Mouse (Mus musculus): ENCODE results near the gene Ppp5c.

The Ppp5c gene

DNA sequence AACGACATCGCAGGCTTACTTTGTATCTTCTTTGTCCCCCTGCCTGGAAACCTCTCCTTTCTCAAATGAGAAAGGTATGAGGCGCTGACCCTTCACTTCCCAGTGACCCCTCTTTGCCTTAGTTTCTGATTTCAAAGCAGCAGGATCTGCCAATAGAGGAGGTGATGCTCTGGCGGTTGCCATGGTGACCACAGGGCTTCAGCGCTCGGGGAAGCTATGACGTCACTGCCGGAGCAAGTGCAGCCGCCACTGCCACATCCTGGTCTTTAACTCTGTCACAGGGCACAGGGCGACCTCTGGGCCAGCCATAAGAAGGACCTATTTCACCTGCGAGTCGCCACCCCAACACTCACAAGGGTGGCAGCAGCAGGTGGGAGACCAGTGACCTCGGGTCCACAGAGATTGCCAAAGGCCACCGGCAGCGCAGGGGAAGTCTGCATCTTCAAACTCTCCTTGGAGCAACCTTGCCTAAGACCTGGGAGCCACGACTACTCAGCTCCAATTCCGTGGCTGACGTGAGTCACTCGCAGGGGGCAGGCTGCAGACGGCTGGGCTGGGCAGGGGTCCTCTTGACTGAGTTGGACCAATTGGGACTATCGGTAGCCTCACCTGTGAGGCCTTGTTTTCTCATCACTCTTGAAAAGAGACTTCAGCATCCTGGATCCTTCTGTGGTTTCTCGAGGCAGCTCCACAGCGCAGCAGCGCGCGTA, 44.7 kb downstream of the Ppp5c start, which contains the start of gene Gm42372:
TSS of gene Gm42372 (plus strand) at position 228 of the 710 bp plus-strand sequence.
- no peak for DNase-seq (ENCODE audit: low spot score in 2 of 2)

DNA sequence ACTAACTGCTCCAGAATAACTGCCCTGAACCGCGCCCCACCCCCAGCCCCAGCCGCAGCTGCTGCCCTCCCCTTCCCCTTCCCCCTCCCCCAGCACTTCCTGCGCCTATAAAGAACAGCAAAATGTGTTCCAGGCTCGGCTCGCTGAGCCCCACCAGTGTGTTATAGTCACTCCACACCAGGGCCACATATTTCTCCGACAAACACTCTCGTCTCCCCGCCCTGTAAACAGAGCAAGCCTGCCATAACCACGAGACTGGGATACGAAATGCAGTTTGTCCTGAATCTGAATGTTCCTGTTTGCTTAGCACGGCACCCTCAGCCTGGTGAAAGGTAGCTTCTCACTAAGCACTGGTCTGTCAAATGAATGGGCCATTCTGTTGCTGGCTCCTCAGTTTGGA, 47.4 kb downstream of the Ppp5c start:
- DNase-seq (ENCODE audit: low spot score in 2 of 2), result peak in 1 of 2 experiments; percentile 53

DNA sequence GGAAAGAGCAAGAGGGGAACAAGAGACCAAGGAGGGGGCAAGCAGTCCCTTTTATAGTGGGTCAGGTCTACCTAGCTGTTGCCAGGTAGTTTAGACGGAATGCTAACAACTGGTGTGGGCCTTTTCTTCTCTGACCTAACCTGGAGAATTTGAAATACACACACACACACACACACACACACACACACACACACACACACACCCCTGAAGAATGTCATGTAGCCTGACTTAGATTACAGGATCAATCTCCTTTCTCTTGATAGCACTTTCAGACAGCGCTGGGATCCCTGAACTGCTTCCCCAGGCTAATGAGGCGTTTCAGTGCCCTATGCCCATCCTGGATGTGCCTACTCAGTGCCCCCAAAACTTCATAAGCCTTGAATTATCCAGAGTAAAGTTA, 49.1 kb downstream of the Ppp5c start:
- no peak for DNase-seq (ENCODE audit: low spot score in 2 of 2)

DNA sequence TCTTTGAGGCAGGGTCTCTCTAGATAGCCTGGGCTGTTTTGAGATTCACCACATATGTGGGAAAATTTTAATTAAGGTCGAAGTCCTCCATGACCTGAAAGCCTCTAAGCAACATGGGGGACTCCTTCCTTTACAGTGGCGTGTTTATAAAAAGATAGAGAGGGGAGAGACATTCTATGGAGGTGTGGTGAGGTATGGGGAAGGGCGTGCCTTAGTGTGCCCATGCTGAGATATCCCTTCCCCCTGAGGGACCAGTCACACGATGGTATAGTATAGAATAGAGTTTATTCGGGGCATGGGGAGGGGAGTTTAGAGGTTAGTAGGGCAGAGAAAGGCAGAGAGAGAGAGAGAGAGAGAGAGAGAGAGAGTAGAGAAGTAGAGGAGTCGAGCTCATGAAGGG, 49.6 kb downstream of the Ppp5c start:
- no peak for DNase-seq (ENCODE audit: low spot score in 2 of 2)

DNA sequence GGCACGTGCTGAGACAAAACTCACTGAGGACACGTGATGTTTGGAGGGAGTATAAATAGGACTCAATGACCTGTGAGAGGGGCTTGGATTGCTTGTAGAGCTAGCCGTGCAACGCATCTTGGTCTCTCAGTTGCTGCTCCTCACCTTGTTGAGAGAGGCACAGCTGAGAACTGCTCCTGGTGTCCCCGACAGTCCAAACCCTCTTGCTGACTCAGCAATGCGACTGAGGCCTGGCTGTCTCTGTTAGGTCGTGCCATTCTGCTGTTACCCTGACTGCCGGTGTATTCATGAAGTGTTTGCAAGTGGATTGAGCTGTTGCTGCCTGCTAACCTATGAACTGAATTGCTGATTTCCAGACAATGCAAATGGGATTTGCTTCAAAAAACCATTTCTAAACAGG, 51.4 kb downstream of the Ppp5c start:
- DNase-seq (ENCODE audit: low spot score in 2 of 2), result no peak

DNA sequence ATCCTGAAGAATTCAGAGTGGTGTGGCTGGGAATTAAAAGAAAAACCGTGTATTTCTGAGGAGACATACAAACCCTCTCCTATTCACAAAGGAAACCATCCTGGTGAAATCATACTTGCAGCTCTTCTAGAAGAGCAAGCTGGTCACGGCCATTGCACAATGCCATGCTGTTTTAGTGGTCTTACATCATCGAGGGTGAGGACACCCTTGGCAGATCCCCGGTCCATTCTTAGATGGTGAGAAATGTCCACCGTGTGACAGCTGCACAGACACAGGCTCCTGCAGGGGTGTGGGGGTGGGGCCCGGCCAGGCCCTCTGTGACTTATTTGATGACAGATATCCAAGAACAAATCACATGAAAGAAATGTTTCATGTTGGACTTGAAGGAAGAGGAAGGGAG, 53.7 kb downstream of the Ppp5c start:
- no peak for DNase-seq (ENCODE audit: low spot score in 2 of 2)

DNA sequence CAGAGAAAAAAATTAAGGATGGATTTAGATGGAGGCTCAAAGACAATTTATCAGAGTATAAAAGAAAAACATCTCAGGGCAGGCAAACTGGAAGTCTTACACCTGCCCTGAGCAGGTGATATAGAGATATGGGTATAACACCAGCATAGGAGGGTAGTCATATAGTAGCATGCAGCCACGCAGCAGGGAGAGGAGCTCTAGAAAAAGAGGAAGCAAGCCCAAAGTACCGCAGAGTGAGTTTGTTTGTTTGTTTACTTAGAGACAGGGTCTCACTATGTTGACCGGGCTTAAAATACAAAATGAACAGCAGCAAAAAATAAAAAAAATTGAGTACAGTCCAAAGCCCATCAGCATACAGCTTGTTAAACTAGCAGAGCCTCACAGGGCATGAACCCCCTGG, 56.6 kb downstream of the Ppp5c start:
- DNase-seq (ENCODE audit: low spot score in 2 of 2), result no peak

DNA sequence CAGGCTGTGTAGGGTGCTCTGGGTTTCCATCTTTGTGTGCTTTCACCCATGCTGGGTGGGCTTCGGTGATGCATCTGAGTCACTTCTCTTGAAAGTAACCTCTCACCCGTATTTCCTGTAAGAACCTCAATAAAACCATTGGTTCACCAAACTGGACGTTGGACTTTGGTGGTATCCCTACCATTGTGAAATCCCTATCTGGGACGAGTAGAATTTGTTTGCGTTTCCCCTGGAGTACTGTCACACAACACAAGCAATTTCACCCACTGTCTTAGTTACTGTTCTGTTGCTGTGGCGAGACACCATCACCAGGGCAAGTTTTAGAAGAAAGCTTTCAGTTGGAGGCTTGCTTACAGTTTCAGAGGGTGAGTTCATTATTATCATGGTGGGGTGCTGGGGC, 59.3 kb downstream of the Ppp5c start:
- DNase-seq (ENCODE audit: low spot score in 2 of 2), result no peak

DNA sequence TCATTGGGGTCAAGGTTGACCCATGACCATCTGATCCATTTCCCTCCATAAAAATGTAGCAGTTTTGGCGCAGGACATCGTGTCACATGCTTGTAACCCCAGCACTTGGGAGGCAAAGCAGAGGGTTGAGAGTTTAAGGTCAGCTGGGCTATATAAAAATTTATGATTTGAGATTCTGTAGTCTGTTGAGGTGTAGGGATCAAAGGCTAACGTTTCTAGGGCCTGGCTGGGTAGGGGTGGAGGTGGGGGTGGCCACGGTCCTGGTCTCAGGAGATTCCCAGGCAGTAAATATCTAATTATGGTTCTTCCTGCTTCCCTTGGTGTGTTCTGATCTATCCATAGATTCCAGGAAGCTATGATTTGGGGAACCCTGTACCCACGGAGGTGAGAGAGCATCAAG, 66.0 kb downstream of the Ppp5c start:
- DNase-seq (ENCODE audit: low spot score in 2 of 2), result no peak

DNA sequence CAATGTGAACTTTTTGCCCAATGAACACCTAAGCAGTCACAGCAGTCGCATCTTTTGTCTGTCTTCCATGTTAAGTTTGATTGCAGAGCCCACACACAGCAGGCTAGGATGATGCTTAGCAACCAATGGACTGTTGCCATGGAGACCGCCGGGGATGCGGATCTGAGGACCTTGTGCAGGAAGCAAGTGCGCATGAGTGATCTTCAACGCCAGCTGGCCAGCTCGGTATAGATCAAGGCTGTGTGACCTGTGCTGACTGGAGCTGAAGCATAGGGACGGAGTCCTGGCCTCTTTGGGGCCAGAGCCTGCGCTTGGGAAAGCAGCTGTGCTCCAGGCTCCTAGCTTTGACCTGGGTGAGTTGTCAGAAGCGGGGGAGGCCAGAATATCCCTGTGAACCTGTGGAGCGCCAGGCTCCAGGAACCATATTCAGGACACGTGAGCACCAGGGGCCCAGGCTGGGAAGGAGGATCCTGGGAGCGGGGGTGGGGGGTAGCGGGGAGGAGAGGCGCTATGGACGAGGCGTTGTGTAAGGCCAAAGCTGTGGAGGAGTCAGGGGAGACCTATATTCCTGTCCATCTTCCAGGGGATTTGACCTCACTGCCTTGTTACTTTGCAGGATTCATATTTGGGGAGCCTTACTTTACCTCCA, 68.1 kb downstream of the Ppp5c start, which contains the start of gene Pnmal1:
TSS of gene Pnmal1 (plus strand) at position 141 of the 649 bp plus-strand sequence.
- no peak for DNase-seq (ENCODE audit: low spot score in 2 of 2)

DNA sequence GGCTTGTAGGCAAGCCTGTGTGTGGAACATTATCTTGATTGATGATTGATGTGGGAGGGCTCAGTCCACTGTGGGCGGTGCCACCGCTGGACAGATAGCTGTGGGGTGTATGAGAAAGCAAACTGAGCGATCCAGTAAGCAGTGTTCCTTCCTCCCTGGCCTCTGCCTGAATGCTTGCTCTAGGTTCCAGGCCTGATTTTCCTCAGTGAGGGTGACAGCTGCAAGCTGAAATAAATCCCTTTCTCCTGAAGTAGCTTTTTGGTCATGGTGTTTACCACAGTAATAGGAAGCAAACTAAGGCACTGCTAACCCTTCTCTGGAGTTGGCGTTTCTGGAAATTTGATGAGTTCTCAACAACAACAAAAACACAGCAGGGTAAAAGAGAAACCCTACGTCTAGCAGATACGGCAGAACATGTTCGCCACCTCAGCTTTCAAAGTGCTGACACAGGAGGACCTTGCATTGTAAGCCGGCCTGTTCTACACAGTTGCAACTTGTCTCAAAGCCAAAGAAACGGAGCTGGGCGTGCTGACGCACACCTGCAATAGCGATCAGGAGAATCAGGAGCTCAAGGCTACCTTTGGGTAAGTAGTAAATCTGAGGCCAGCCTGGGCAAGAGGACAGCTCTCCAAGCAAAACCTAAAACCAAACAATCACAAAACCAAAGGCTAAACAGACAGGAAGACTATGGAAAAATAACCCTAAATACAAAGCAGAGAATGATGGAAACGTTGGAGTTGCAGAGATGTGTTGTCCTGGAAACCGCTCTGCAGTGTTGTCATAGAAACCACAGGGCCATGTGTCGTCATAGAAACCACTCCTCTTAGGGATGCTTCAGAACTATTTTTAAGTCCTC, 71.1 kb downstream of the Ppp5c start:
- no peak for DNase-seq (ENCODE audit: low spot score in 2 of 2)

DNA sequence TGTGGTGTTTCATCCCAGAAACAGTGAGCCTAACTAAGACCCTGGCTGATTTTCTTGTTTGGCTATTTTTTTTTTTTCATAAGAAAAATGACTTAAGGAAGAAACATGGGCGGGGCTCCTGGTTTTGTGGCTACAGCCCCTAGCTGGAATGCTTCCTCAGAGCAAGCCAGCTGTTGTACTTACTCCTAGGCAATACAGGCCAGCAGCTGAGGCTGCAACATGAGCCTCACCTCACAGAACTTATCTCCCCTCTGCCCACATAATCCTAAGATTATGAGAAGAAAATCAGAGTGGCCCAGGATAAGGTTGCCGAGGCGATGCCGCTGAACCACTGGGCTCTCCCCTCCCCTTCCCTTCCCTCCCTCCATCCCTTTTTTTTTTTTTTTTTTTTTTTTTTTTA, 72.0 kb downstream of the Ppp5c start:
- no peak for DNase-seq (ENCODE audit: low spot score in 2 of 2)

Data from urinary bladder, adult 18-20 months (tissue).